Mouse (Mus musculus) frontal cortex, postnatal 36 days (tissue): ENCODE results near the gene Gast.

Experiments
- DNase-seq, 2 experiments: peaks; one replicate each; pipeline ENCODE4 v3.0.0; 2022; ENCODE audit warnings: low spot score in 2 of 2

Gene Gast

GRCm38 (mm10) chr11:100362209-100362978 lies 28.2 kb downstream of the Gast start:
- peak; percentile 79 to 83 for DNase-seq

GRCm38 (mm10) chr11:100362979-100363562 lies 28.9 kb downstream of the Gast start:
- peak; percentile 55 to 69 for DNase-seq

GRCm38 (mm10) chr11:100369145-100369544 lies 34.9 kb downstream of the Gast start:
- DNase-seq, result no peak

GRCm38 (mm10) chr11:100369822-100370221 lies 35.6 kb downstream of the Gast start:
- DNase-seq, result no peak

- no peak for DNase-seq
These were observed 37.9 kb downstream of the Gast start for GRCm38 (mm10) chr11:100371981-100372558.

DNA sequence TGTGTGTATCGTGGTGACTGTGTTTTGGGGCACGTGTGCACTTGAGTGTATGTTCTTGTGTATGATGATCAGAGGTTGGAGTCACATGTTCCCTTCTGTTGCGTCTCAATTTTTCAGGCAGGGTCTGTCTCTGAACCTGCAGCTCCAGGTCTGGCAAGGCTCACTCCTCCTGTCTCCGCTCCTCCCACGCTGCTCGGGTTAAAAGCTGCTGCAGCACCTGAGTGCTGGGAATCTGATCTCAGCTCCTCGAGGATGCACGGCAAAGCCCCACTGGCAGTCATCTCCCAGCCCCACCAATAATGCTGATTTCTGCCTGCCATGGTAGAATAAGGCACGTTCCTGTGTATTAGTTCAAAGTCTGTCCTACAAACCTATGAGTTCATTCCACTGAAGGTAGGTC lies 40.9 kb downstream of the Gast start:
- DNase-seq, result no peak

GRCm38 (mm10) chr11:100376005-100376404 lies 41.8 kb downstream of the Gast start:
- no peak for DNase-seq

GRCm38 (mm10) chr11:100376746-100377389 lies 42.7 kb downstream of the Gast start:
- no peak for DNase-seq

DNA sequence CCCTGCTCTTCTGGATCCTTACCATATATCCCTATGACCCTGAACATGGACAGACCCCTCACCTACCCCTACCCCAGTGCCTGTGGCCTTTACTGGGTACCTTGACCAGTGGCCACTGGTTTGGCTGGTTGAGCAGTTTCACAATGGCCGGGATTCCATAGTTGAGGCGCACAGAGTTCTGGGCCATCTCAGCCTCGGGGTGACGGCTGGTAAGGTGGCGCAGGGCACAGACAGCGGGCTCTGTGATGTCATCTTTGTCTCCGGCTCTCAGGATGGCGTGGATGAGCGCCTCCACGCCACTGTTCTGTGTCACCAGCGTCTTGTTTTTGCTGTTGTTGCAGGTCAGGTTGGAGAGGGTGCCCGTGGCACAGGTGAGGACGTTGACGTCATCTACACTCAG lies 43.8 kb downstream of the Gast start:
- no peak for DNase-seq

GRCm38 (mm10) chr11:100378446-100378845 lies 44.2 kb downstream of the Gast start:
- no peak for DNase-seq

DNA sequence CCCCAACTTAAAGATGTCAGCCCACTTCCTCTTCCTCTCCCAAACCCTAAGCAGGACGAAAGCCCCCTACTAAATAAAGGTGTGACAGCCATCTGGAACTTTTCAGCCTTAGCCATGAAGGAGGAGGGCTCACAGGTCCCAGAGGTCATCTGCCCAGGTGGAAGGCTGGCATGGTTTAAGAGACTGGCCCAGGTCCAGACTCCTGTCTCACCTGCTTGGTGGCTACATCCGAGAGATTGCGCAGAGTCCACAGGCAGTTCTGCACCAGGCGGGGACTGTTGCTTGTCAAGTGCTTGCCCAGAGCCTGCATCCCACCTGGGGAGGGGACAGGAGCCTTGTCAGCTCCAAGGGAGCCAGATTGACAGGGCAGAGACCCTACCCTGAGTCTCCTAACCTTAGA lies 45.1 kb downstream of the Gast start:
- DNase-seq, result no peak

- DNase-seq, result no peak
These were observed 48.5 kb downstream of the Gast start for GRCm38 (mm10) chr11:100382682-100383081.

DNA sequence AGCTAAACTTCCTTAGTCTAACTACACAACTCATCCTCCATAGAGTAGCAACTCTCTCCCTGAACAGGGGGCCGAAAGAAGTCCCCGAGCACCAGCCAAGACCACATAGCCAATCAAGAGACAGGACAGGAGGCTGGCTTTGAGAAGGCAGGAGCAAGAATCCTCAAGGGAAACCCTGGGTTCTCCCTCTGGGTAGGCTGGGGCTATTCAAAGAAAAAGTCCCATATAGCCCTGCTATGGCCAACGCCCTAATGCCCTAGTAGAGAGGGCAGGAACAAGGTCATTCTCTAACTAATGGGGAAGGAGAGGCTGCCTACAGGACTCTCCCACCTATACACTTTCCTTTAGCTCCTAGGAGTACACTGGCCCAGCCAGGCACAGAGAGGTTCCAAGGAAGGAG lies 50.8 kb downstream of the Gast start:
- no peak for DNase-seq

DNA sequence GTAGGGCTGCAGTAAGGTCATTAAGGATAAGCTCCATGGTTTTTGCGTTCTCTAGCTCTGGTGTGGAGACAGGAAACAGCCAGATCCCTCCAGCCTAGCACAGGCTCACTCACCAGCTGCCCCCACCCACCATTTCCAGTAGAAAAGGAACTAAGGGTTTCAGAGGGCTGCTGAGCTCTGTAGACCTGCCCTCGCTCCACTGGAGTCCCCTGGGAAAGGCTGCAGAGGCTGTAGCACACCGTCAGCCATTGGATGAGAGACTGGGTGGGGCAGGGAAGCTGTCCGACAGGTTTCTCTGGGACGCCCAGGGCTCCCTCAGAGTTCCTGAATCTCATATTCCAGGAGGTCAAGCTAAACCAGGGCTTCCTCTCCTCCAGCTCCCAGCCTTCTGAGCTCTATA lies 52.4 kb downstream of the Gast start:
- DNase-seq, result no peak
